Mouse (Mus musculus) MEL (cell line): ENCODE results near the gene Egfl8. TPM values are rescaled to one million over a fixed set of nuclear protein-coding genes. Genes with fewer than 3 reads are reported as not detected.

Experiments used
- DNase-seq: peaks from one replicate; pipeline ENCODE4 v3.0.0; 2011; ENCODE audit warnings: low read depth, low spot score
- H3K27ac ChIP-seq: 2 replicates; pipeline ENCODE4 v1.5.1; 2012; ENCODE audit warnings: low read depth, mild to moderate bottlenecking, control low read depth, low read length, moderate library complexity; ENCODE audit not compliant: control insufficient read depth
- H3K27me3 ChIP-seq, 2 experiments: fragments of 150-350 bp in 1 of 2; sonication (generic) in 1 of 2; 2 replicates each; pipeline ENCODE4 v1.6.1; 2012; ENCODE audit warnings: low read length in 2 of 2, mild to moderate bottlenecking in 2 of 2, improper control_type of control experiment in 1 of 2, moderate library complexity in 1 of 2; ENCODE audit not compliant: insufficient read depth in 2 of 2, control insufficient read depth in 1 of 2
- H3K36me3 ChIP-seq, 2 experiments: 2 replicates each; pipeline ENCODE4 v1.6.1; 2012 to 2014; ENCODE audit warnings: low read length in 2 of 2, improper control_type of control experiment in 1 of 2, inconsistent platforms in 1 of 2, mild to moderate bottlenecking in 1 of 2; ENCODE audit not compliant: insufficient read depth in 2 of 2, control insufficient read depth in 1 of 2
- H3K4me1 ChIP-seq, 2 experiments: fragments of 150-350 bp in 1 of 2; sonication (generic) in 1 of 2; 2 replicates each; pipeline ENCODE4 v1.6.1; 2012; ENCODE audit warnings: low read length in 2 of 2, improper control_type of control experiment in 1 of 2, mild to moderate bottlenecking in 1 of 2; ENCODE audit not compliant: insufficient read depth in 2 of 2, control insufficient read depth in 1 of 2
- H3K4me3 ChIP-seq, 2 experiments: fragments of 150-350 bp in 1 of 2; sonication (generic) in 1 of 2; 2 replicates each; pipeline ENCODE4 v1.5.1; 2012; ENCODE audit warnings: low read depth in 2 of 2, low read length in 2 of 2, mild to moderate bottlenecking in 2 of 2, moderate library complexity in 2 of 2, control low read depth in 1 of 2, improper control_type of control experiment in 1 of 2; ENCODE audit not compliant: control insufficient read depth in 1 of 2, insufficient read depth in 1 of 2
- H3K79me2 ChIP-seq: 2 replicates; pipeline ENCODE4 v1.6.1; 2012; ENCODE audit warnings: mild to moderate bottlenecking, low read length, moderate library complexity; ENCODE audit not compliant: control insufficient read depth, poor library complexity, insufficient read depth
- H3K9ac ChIP-seq: 2 replicates; pipeline ENCODE4 v1.6.1; 2012; ENCODE audit warnings: low read depth, mild to moderate bottlenecking, control low read depth, low read length, moderate library complexity; ENCODE audit not compliant: control insufficient read depth, poor library complexity, severe bottlenecking
- H3K9me3 ChIP-seq: fragments of 150-350 bp; sonication (generic); replicated peaks from 2 replicates; pipeline ENCODE4 v1.6.1; 2012; ENCODE audit warnings: mild to moderate bottlenecking, low read length, improper control_type of control experiment, moderate library complexity; ENCODE audit not compliant: insufficient read depth
- ELF1 ChIP-seq: IDR thresholded peaks from 2 replicates; pipeline ENCODE4 v1.6.1; 2014; ENCODE audit warnings: low read depth, mild to moderate bottlenecking, inconsistent platforms, low read length, improper control_type of control experiment, moderate library complexity
- JUND ChIP-seq: IDR thresholded peaks from 2 replicates; pipeline ENCODE4 v1.6.1; 2011; ENCODE audit warnings: low read depth, mild to moderate bottlenecking, improper control_type of control experiment, low read length
- MEF2A ChIP-seq: IDR thresholded peaks from 2 replicates; pipeline ENCODE4 v1.6.1; 2014; ENCODE audit warnings: low read depth, mild to moderate bottlenecking, inconsistent platforms, low read length, improper control_type of control experiment; ENCODE audit not compliant: poor library complexity, insufficient replicate concordance, severe bottlenecking; ENCODE audit errors: extremely low read depth
- MYB ChIP-seq: IDR thresholded peaks from 2 replicates; pipeline ENCODE4 v1.6.1; 2011; ENCODE audit warnings: mild to moderate bottlenecking, low read depth, low read length, improper control_type of control experiment
- MYC ChIP-seq: IDR thresholded peaks from 2 replicates; pipeline ENCODE4 v1.6.1; 2011; ENCODE audit warnings: low read depth, mild to moderate bottlenecking, low read length, improper control_type of control experiment, moderate library complexity
- POLR2A ChIP-seq, 2 experiments: IDR thresholded peaks; 2 replicates each; pipeline ENCODE4 v1.6.1; 2011 to 2012; ENCODE audit warnings: low read length in 2 of 2, mild to moderate bottlenecking in 2 of 2, control low read depth in 1 of 2, improper control_type of control experiment in 1 of 2, low read depth in 1 of 2, moderate library complexity in 1 of 2; ENCODE audit not compliant: control insufficient read depth in 1 of 2, insufficient read depth in 1 of 2, poor library complexity in 1 of 2
- RAD21 ChIP-seq: IDR thresholded peaks from 2 replicates; pipeline ENCODE4 v1.6.1; 2011; ENCODE audit warnings: mild to moderate bottlenecking, low read depth, low read length, improper control_type of control experiment
- RCOR1 ChIP-seq: IDR thresholded peaks from 2 replicates; pipeline ENCODE4 v1.6.1; 2012; ENCODE audit warnings: low read depth, mild to moderate bottlenecking, inconsistent platforms, low read length, improper control_type of control experiment
- SIN3A ChIP-seq: IDR thresholded peaks from 2 replicates; pipeline ENCODE4 v1.6.1; 2012; ENCODE audit warnings: low read length, improper control_type of control experiment, inconsistent platforms
- TBP ChIP-seq: IDR thresholded peaks from 2 replicates; pipeline ENCODE4 v1.8.0; 2011; ENCODE audit warnings: low read depth, low read length, improper control_type of control experiment
- USF2 ChIP-seq, 2 experiments: IDR thresholded peaks; 2 replicates each; pipeline ENCODE4 v1.6.1; 2011 to 2012; ENCODE audit warnings: improper control_type of control experiment in 2 of 2, low read length in 2 of 2, borderline replicate concordance in 1 of 2, inconsistent platforms in 1 of 2, low read depth in 1 of 2, mild to moderate bottlenecking in 1 of 2; ENCODE audit not compliant: insufficient read depth in 1 of 2
- ZNF384 ChIP-seq: IDR thresholded peaks from 2 replicates; pipeline ENCODE4 v1.6.1; 2012; ENCODE audit warnings: low read depth, mild to moderate bottlenecking, inconsistent platforms, low read length, improper control_type of control experiment
- polyA plus RNA-seq, 2 experiments: library from polyadenylated mRNA; stranded (reverse) in 1 of 2; unstranded in 1 of 2; fragments of >175 nt in 1 of 2; fragments of >200 nt in 1 of 2; gene quantifications; 2 replicates each; pipeline versions ENCODE4 v1.2.1 to v1.2.4; 2012; ENCODE audit warnings: low replicate concordance in 2 of 2, low read depth in 1 of 2; ENCODE audit not compliant: insufficient read length in 2 of 2, insufficient read depth in 1 of 2, missing spikeins in 1 of 2
- total RNA-seq: library from RNA; depleted of rRNA; stranded (reverse); fragments of 300-350 nt; gene quantifications from 2 replicates; pipeline ENCODE4 v1.2.3, GENCODE M21; 2012

Egfl8 gene
- total and polyA plus RNA-seq, 3 experiments: 0.89 to 1.6 TPM; not detected in 1

DNA sequence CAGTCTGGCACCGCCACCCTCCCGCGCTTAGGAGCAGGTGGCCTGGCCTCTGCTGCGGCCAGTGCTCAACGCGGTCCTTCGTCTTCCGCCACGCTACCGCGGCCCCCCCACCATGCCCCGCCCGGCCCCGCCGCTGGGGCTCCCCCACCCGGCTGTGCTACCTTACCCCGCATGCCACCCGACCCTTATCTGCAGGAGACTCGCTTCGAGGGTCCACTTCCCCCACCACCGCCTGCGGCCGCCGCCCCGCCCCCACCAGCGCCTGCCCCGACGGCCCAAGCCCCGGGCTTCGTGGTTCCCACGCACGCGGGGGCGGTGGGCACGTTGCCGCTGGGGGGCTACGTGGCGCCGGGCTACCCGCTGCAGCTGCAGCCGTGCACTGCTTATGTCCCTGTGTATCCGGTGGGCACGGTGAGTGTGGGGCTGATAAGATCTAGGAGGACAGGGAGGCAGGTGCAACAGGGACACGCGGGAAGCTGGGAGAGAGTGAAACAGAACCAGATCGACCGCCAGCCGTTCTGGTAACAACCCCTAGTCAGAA, 15.1 kb upstream of the Egfl8 start:
- no peak overlapping the region for H3K27ac ChIP-seq
- peak overlapping the region; percentile 32; the same call in 1 of the 2 replicates for H3K9ac ChIP-seq
- TF ChIP-seq RAD21: no peak
- no peak for TF ChIP-seq RCOR1
- TF ChIP-seq MEF2A: no peak
- TF ChIP-seq USF2 (IDR thresholded peaks at IDR 0.05; ENCODE audit: borderline replicate concordance in 1 of 2, insufficient read depth in 1 of 2, low read depth in 1 of 2, low read length in 2 of 2): no peak
- TF ChIP-seq JUND: no peak
- no peaks in the 10 kb centered on the region; a peak in 2 of 4 replicates for H3K27me3 ChIP-seq
- no peak for DNase-seq
- peaks cover 0 to 27% of the 10 kb centered on the region in 2 experiments; a peak in 3 of 4 replicates for H3K4me1 ChIP-seq
- peaks cover 11% of the 10 kb centered on the region for H3K79me2 ChIP-seq
- H3K36me3 ChIP-seq: peaks cover 0 to 11% of the 10 kb centered on the region in 2 experiments; a peak in 2 of 4 replicates
- H3K9me3 ChIP-seq: no peaks in the 10 kb centered on the region
- H3K4me3 ChIP-seq: peak overlapping the region; percentile 23 to 27; a peak in 2 of 4 replicates

DNA sequence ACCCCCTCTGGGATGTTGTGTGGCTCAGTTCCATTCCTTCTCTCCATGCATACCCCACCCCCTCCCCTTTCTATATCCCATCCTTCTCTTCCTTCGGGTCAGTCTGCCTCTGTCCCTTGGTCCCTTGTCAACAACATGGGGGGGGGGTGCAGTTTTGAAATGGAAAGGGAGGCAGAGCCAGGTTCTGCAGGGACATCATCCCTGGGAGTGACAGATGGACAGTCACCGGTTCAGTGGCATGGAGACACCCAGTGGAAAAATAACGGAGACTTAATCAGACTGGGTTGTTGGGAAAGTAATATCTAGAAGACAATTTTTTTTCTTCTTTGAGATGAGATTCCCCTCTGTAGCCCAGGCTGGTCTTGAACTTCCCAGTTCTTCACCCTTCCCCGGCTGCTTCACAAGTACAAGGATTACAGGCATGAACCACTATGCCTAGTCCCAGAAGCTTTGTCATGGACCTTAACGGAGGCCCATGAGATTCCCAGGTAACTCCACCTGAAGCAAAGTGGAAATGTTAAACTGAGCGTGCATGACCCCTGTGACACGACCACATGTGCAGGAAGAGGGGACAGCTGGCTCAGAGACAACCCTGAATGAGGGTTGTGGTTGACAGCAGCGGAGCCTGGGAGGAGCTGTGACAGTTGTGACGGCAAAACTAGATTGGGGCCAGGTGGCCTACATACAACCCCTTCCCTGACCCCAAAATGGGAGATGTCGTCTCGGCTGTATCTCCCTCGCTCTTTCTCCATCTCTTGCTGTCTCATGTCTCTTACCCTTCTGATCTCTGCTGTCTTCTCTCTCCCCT, 14.2 kb upstream of the Egfl8 start:
- Histone ChIP-seq H3K9ac (no peak overlapping the region), H3K4me1 (peaks cover 0 to 26% of the 10 kb centered on the region in 2 experiments; a peak in 3 of 4 replicates), H3K27me3 (no peaks in the 10 kb centered on the region; a peak in 1 of 4 replicates), H3K27ac (no peak overlapping the region), H3K9me3 (no peaks in the 10 kb centered on the region), H3K4me3 (no peak overlapping the region), H3K36me3 (peaks cover 0 to 11% of the 10 kb centered on the region in 2 experiments; a peak in 2 of 4 replicates), H3K79me2 (peaks cover 16% of the 10 kb centered on the region)
- TF ChIP-seq SIN3A: no peak
- TF ChIP-seq MYC: no peak
- TF ChIP-seq TBP: no peak
- no peak for TF ChIP-seq ELF1
- no peak for TF ChIP-seq MYB
- no peak for TF ChIP-seq ZNF384
- TF ChIP-seq POLR2A (IDR thresholded peaks at IDR 0.05; ENCODE audit: control insufficient read depth in 1 of 2, insufficient read depth in 1 of 2, low read depth in 1 of 2, low read length in 2 of 2, poor library complexity in 1 of 2): no peak
- no peak for DNase-seq
